Mouse (Mus musculus) B cell, adult (primary cell): Measurements from ENCODE around the gene Ccr8. TPM values are rescaled to one million over a fixed set of nuclear protein-coding genes. Genes with fewer than 3 reads are reported as not detected.

Experiments
- total RNA-seq: library from RNA; stranded (reverse); gene quantifications from 4 replicates; pipeline ENCODE4 v1.2.4, GENCODE M21; 2023; ENCODE audit not compliant: inconsistent age

Gene Ccr8
- total RNA-seq: not detected in 4 replicates

DNA sequence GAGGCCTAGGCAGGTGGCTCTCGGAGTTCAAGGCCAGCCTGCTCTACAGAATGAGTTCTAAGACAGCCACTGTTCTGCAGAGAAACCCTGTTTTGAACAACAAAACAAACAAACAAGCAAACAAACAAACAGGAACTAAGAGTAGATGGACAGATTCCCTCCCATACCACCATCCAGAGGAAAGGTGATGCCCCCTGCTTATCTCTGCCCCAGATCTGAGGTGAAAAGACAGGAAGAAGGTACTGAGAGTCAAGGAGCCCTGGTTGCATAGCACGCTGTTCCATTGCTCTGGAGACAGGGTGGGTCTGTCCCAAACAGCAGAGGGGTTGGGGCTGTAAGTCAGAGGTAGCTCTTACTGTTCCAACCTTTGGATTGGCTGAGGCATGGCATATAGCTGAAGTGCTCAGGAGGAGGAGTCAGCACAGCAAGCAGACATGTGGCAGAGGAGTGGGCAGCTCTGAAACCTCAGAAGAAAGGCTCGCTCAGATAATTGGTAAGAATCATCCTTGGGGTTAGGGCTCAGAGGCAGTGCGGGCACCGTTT is at the start of gene Ccr8:
TSS of gene Ccr8 (plus strand) at position 419 of the 543 bp plus-strand sequence.

DNA sequence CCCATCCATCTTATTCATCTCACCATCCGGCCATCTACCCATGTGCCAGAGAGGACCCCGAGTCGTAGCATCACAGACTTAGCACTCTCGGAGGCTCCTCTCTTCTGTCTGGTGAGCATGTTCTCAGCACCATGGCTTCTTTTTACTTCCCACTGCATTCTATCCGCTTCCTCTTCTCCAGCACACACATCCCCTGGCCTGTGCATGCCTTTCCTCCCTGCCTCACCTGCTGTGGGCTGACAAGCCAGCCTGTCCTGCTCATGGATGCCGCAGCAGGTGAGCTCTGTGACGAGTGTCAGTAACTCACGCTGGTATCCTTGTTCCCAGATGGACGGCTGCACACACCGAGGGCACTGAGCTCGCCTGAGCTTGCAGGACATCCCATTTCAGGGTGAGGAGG is 22.1 kb upstream of the Ccr8 start, which contains the start of gene Cx3cr1:
TSS of gene Cx3cr1 (minus strand) at position 101 of the 400 bp plus-strand sequence.

DNA sequence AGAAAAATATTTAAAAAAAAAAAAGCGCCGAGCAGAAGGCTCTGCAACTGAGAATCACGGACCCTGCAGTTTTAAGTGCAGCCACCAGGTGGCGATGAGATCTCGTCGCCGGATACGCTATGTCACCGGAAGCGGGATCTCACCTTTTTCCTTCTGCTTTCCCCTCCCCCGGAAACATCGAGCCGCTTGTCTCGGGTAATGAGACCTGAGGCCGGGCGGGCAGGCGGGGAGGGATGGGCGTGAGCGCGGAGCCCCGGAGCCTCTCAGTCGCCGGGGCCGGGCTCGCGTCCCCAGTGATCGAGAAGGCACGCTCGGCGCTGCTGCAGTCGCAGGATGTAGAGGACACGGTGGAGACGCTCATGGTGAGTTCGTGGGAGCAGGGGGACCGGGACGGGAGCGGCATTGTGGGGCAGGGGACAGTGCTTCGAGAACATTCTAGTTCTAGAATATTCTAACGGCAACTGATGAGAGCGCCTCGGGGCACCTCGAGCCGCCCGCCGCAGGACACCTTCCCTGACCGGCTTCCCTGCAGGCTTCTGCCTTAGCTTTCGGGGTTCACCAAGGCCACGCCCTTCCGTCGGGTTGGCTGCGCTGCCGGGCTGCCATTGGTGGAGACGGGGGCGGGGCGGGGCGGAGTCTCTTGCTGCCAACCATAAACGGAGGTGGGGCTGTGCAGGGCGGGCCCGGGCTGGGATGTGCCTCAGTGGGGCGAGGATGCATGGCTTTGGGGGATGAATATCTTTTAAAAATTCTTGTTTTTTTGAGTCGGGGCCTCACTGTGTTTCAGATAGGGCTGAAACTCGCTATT is 18.5 kb downstream of the Ccr8 start, which contains the start of gene Slc25a38:
TSS of gene Slc25a38 (plus strand) at position 164 of the 808 bp plus-strand sequence.

DNA sequence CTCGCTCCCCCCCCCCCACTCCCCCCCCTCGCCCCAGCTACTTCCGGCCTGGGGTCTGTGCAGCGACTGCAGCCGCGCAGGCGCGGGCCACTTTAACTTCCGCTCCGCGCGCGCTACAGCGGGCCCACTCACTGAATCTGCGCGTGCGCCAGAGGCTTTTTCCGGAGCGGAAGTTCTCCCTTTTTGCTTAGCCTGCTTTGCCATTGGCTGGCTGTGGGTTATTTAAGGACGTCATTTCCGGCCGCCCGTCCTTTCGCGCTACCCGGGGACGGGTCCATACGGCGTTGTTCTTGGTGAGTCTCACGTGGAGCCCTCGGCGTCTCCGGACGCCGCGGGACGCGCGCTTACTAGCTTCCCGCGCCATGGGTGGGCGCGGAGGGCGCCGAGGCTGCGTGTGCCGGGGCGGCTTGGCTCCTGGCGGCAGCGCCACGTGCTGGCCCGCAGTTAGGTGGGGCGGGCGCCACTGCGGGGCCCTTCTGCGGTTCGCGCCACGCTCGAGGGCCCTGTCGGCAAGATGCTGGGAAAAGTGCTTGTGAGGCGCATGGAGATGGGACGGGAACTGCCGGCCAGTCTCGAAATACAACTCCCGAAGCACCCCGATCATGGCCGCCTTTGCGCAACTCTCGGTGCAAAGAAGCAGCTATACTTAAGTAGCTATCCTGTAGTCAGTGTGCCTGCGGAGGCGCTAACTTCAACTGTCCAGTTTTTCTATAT is 35.8 kb downstream of the Ccr8 start, which contains the start of gene Rpsa:
TSS of gene Rpsa (plus strand) at position 152 of the 714 bp plus-strand sequence.

Other genes with a start within 250 kb of the Ccr8 start
- 61.0 to 84.5 TPM (median 72.6 TPM) in 4 replicates for gene Wdr48, start 197.2 kb upstream of the Ccr8 start, total RNA-seq
- 6.8 to 12.8 TPM (median 11.0 TPM) in 4 replicates for gene Gorasp1, start 154.5 kb upstream of the Ccr8 start, total RNA-seq
- not detected in 4 replicates for gene Ttc21a, start 154.5 kb upstream of the Ccr8 start, total RNA-seq
- 318 to 341 TPM (median 335 TPM) in 4 replicates for gene Csrnp1, start 107.5 kb upstream of the Ccr8 start, total RNA-seq
- gene Xirp1, start 68.5 kb upstream of the Ccr8 start, total RNA-seq: 0.18 TPM in 2 of 4 replicates, not detected in the others
- 0.13 to 0.18 TPM (median 0.15 TPM) in 3 of 4 replicates, not detected in the other for gene Cx3cr1, start 22.2 kb upstream of the Ccr8 start, total RNA-seq
- gene Slc25a38, start 18.3 kb downstream of the Ccr8 start, total RNA-seq: 32.0 to 35.3 TPM (median 33.4 TPM) in 4 replicates
- gene Rpsa, start 35.6 kb downstream of the Ccr8 start, total RNA-seq: 2,074 to 2,466 TPM (median 2,211 TPM) in 4 replicates
- not detected in 4 replicates for gene Mobp, start 57.6 kb downstream of the Ccr8 start, total RNA-seq
- gene Myrip, start 209.4 kb downstream of the Ccr8 start, total RNA-seq: not detected in 4 replicates